Mouse (Mus musculus): ENCODE measurements around the gene Ovol2. TPM values are rescaled to one million over a fixed set of nuclear protein-coding genes. Genes with fewer than 3 reads are reported as not detected.

The Ovol2 gene
- 1.0 and 1.4 TPM in 2 replicates for polyA plus RNA-seq (2012; rRNA removed; ENCODE audit: low replicate concordance)

DNA sequence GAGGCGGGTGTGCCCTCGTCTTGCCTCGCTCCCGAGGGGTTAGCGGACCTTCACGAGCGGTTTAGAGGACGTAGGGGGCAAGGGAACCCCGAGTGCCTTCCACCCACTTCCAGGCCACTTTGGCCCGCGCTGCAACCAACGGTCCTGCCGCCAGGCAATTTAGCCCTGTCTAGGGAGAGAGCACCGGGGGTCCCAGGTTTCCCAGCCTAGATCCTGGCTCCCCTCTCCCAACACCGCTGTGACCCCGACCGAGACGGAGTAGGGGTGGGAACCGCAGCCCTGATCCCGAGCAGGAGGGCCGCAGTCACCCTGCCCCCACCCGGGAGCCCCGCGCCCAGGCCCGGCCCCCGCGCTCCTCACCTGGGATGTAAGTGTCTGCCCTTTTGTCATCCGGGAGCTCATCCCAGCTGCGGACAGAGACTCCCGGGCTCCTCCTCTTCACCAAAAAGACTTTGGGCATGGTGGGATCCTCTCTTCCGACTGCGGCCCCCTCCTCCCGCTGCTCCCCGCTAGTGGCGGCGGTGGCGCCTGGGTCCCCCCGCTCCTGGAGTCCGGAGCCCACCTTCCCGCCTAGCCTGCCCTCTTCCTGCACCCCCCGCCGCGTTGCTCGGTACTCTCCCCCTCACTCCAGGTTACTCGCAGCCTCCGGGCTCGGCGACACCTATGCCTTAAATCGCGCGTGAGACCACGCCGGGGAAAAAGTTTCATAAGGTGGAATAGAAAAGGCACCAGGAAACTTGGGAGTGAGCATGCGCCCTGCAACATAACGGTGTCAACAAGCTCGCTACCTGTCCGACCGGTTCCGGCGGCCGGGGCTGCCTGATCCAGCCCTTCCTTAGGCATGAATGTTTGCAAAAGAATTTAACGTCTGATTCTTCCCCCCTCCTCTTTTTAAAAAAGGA lies at the start of gene Ovol2:
Gene Ovol2, minus strand, starts transcription at position 746 of the 902 bp plus-strand sequence.

GRCm38 (mm10) chr2:144368400-144369019 lies 36.6 kb upstream of the Ovol2 start, which contains the start of the genes Kat14 and Pet117:
TSS of gene Kat14 (plus strand) at chr2:144368983.
TSS of gene Pet117 (plus strand) at chr2:144368996.

DNA sequence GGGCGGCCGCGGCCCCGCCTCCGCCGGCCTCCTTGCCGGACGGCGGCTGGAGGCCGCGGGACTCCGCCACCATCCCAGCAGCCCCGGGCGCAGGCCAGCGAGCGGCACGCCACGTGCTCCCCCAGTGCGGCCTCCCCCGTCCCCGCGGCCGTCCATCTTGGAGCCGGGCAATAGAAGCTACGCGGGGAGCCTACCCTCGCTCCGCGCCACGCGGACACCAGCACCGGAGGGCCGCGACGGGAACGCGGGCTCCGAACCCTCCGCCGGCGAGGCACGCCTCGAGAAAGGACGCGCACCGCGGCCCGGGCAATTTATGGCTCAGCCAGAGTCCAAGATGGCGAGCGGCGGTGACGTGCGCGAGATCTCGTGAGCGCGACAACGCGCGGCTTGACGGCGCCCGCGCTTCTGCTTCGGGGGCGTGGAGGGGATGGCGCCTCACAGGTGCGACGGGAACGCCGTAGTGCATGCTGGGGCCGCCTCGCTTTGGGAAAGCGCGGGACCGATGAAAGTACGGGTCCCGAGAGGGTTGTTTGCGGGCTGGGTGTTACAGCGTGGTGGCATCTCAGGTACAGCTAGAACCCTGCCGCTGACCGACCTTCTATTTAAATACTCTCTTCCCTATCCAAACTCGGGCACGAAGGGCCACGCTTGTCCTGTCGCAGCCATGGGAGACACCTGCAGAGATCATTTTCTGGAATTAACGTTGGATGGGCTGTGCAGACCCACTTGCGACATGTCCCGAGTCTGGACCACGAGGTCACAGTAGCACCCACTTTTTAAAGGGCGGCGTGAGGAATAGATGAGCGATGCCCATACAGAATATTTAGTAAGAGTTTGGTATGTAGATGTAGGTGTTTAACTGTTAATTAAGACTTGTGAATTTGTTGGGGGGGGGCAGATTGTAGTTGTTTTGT lies 61.2 kb downstream of the Ovol2 start, which contains the start of the genes Mgme1 and Snx5:
Gene Mgme1, plus strand, starts transcription at position 157 of the 914 bp plus-strand sequence.
Gene Snx5, minus strand, starts transcription at position 400 of the 914 bp plus-strand sequence.

Other genes starting within 250 kb of the Ovol2 start
- 2.8 and 5.3 TPM in 2 replicates for gene Mgme1, start 61.5 kb downstream of the Ovol2 start, polyA plus RNA-seq (2012; rRNA removed; ENCODE audit: low replicate concordance)
- gene Snx5, start 61.2 kb downstream of the Ovol2 start, polyA plus RNA-seq (2012; rRNA removed; ENCODE audit: low replicate concordance) = 58.0 and 60.8 TPM in 2 replicates
- gene Kat14, start 36.8 kb upstream of the Ovol2 start, polyA plus RNA-seq (2012; rRNA removed; ENCODE audit: low replicate concordance) = 18.7 and 31.5 TPM in 2 replicates
- gene Pet117, start 36.9 kb upstream of the Ovol2 start, polyA plus RNA-seq (2012; rRNA removed; ENCODE audit: low replicate concordance) = not detected in 2 replicates
- 0.26 and 0.65 TPM in 2 replicates for gene Dzank1, start 195.3 kb upstream of the Ovol2 start, polyA plus RNA-seq (2012; rRNA removed; ENCODE audit: low replicate concordance)
- 3.8 and 7.9 TPM in 2 replicates for gene Polr3f, start 195.6 kb upstream of the Ovol2 start, polyA plus RNA-seq (2012; rRNA removed; ENCODE audit: low replicate concordance)
- gene Rbbp9, start 218.7 kb upstream of the Ovol2 start, polyA plus RNA-seq (2012; rRNA removed; ENCODE audit: low replicate concordance) = 6.4 and 13.8 TPM in 2 replicates
- 26.5 and 44.2 TPM in 2 replicates for gene Sec23b, start 224.1 kb upstream of the Ovol2 start, polyA plus RNA-seq (2012; rRNA removed; ENCODE audit: low replicate concordance)

Measured in mammary gland, adult 2 months (tissue).